Mouse (Mus musculus) frontal cortex, adult (tissue): ENCODE results near the gene Bnip1.

ENCODE experiments used
- ATAC-seq: cut with Nextera tagmentation; 2 replicates; pipeline ENCODE4 v1.9.2; 2017; ENCODE audit warnings: mild to moderate bottlenecking, moderate library complexity, mixed read lengths; ENCODE audit not compliant: low TSS enrichment

Bnip1 gene

GRCm38 (mm10) chr17:26839718-26840438 is 59.0 kb downstream of the Bnip1 start:
- ATAC-seq = no peak

GRCm38 (mm10) chr17:26840439-26840780 is 59.5 kb downstream of the Bnip1 start:
- no peak for ATAC-seq

GRCm38 (mm10) chr17:26840922-26841731 is 60.3 kb downstream of the Bnip1 start:
- no peak for ATAC-seq

- no peak for ATAC-seq
Measured at GRCm38 (mm10) chr17:26841981-26842380, 61.1 kb downstream of the Bnip1 start.
